Mouse (Mus musculus): ENCODE measurements around the gene Ap2m1. TPM values are rescaled to one million over a fixed set of nuclear protein-coding genes. Genes with fewer than 3 reads are reported as not detected.

Ap2m1 gene
- polyA plus RNA-seq, 2 experiments, result 573 to 633 TPM

- H3K27me3 ChIP-seq (ENCODE audit: control insufficient read depth, insufficient read depth, low read length), result no peaks in the 10 kb centered on the region
- H3K9ac ChIP-seq (ENCODE audit: low read depth, low read length, severe bottlenecking), result no peak overlapping the region
- no peak for TF ChIP-seq POLR2A (IDR thresholded peaks at IDR 0.05; ENCODE audit: borderline replicate concordance, extremely low read depth, insufficient read depth, insufficient read length)
- DNase-seq (ENCODE audit: low spot score) (no peak), ATAC-seq (ENCODE audit: low FRiP score, low read depth) (no peak)
- no peaks in the 10 kb centered on the region for H3K9me3 ChIP-seq (ENCODE audit: control insufficient read depth, low read length)
- no peak overlapping the region for H3K4me3 ChIP-seq (replicated peaks; ENCODE audit: low read length)
- H3K27ac ChIP-seq (replicated peaks; ENCODE audit: low read depth, low read length), result no peak overlapping the region
- H3K4me2 ChIP-seq (replicated peaks; ENCODE audit: low read depth, low read length, severe bottlenecking), result no peak overlapping the region
- H3K4me1 ChIP-seq (ENCODE audit: control insufficient read depth, insufficient read depth, low read length), result no peaks in the 10 kb centered on the region
- 65% methylated on average over 7 of the region's 7 CpGs for WGBS
- peaks cover 94% of the 10 kb centered on the region for H3K36me3 ChIP-seq (ENCODE audit: control insufficient read depth, insufficient read depth, low read length)
Measured at GRCm38 (mm10) chr16:20557381-20557780, 22.1 kb downstream of the Ap2m1 start.

DNA sequence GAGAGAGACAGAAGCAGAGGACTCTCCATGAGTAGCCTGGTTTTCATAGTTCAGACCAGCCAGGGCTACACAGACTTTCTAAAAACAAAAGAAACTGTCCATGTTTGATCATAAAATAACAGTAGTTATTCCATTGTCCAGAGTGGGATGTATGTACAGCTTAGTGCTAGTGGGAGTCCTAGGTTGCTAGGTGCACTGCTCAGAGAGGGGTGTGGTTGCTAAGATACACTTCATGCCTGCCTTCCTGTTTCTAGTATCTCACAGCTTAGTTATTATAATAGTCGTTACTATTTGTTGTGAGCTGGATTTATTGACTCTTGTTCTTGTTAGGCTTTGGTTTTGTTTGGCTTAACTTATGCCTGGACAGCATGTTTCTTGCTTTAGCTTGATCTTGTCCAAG, 29.8 kb downstream of the Ap2m1 start:
- no peak for DNase-seq (ENCODE audit: low spot score)
- no peak for ATAC-seq (ENCODE audit: low FRiP score, low read depth)
- 74% methylated on average over 1 of the region's 1 CpGs for WGBS

DNA sequence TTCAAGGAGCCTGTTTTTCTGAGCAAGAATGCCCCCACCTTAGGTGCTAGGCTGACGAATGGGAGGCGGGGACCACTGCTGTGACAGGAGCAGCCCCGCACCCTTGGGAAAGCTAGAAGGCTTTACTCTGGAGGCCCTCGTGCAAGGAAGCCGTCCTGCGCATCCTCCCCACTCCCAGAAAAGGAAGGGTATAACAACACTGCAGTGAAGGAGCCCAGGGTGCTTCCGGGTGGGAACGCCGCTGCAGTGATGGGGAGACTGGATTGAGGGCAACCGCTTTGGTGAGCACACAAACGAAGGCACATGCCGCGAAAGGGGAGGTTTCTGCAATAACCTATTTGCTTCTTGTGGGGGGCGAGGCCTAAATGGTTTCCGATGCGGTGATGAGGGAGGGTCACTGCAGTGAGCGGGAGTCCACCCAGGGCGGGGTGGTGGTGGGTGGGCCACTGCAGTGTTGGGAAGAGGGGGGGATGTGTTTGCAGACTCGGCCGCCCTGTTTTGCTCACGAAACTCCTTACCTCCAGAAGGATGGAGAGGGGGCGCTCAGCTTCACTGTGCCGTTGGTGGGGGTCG, 54.2 kb downstream of the Ap2m1 start, which contains the start of gene Vwa5b2:
Vwa5b2 (plus strand) TSS at position 106 of the 573 bp plus-strand sequence.
- H3K9ac ChIP-seq (ENCODE audit: low read depth, low read length, severe bottlenecking), result peak within 1 kb of the TSS; percentile 54
- H3K27me3 ChIP-seq (ENCODE audit: control insufficient read depth, insufficient read depth, low read length), result peaks cover 48% of the 10 kb centered on the region
- no peaks in the 10 kb centered on the region for H3K9me3 ChIP-seq (ENCODE audit: control insufficient read depth, low read length)
- peak within 1 kb of the TSS; percentile 90 for H3K4me2 ChIP-seq (replicated peaks; ENCODE audit: low read depth, low read length, severe bottlenecking)
- WGBS, result 1% methylated on average over 24 of the region's 24 CpGs
- peak; percentile 61 for ATAC-seq (ENCODE audit: low FRiP score, low read depth)
- no peak for TF ChIP-seq POLR2A (IDR thresholded peaks at IDR 0.05; ENCODE audit: borderline replicate concordance, extremely low read depth, insufficient read depth, insufficient read length)
- peaks cover 17% of the 10 kb centered on the region for H3K4me1 ChIP-seq (ENCODE audit: control insufficient read depth, insufficient read depth, low read length)
- H3K4me3 ChIP-seq (replicated peaks; ENCODE audit: low read length), result peak within 1 kb of the TSS; percentile 52
- peak; percentile 8 for DNase-seq (ENCODE audit: low spot score)
- H3K36me3 ChIP-seq (ENCODE audit: control insufficient read depth, insufficient read depth, low read length), result no peaks in the 10 kb centered on the region
- H3K27ac ChIP-seq (replicated peaks; ENCODE audit: low read depth, low read length), result no peak within 1 kb of the TSS

More for the DNA sequence above, 29.8 kb downstream of the Ap2m1 start:
- Histone ChIP-seq H3K9ac (ENCODE audit: low read depth, low read length, severe bottlenecking) (no peak overlapping the region), H3K4me2 (replicated peaks; ENCODE audit: low read depth, low read length, severe bottlenecking) (no peak overlapping the region), H3K4me1 (ENCODE audit: control insufficient read depth, insufficient read depth, low read length) (no peaks in the 10 kb centered on the region), H3K9me3 (ENCODE audit: control insufficient read depth, low read length) (no peaks in the 10 kb centered on the region), H3K36me3 (ENCODE audit: control insufficient read depth, insufficient read depth, low read length) (peaks cover 31% of the 10 kb centered on the region), H3K27ac (replicated peaks; ENCODE audit: low read depth, low read length) (no peak overlapping the region), H3K27me3 (ENCODE audit: control insufficient read depth, insufficient read depth, low read length) (no peaks in the 10 kb centered on the region), H3K4me3 (replicated peaks; ENCODE audit: low read length) (no peak overlapping the region)
- TF ChIP-seq POLR2A (IDR thresholded peaks at IDR 0.05; ENCODE audit: borderline replicate concordance, extremely low read depth, insufficient read depth, insufficient read length), result no peak

DNA sequence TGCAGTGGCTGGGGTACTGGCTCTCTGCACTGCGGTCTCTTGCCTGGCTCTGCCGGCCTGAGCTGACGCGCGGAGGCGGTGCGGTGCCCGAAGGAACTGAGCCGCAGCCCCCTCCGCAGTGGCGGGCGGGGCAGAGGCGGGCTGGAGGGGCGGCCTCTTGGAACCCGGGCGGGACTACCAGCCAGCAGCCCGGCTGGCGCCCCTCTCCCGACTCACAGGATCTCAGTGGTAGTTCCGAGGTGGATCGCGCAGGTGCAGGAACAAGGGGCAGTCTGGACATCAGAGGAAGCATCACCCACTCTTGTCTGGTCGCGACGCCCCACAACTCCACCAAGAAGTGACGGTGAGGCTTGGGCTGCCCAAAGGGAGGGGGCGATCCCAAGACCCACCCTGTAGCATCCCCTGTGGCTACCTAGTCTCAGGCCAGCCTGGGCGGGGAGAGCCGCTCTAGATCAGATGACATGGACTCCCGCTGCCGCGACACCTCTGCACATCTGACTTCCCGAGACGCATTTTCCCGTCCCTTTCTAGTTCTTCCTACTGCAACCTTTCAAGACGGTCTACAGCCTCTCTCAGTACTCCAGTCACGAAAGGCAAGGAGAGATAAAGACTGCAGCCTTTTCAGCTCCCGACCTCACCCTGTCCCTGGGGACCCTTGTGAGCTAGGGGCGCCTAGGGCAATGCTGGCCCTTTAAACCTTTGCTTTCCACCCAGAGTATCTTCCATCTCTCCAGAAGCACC, 54.8 kb downstream of the Ap2m1 start:
- Histone ChIP-seq H3K9me3 (ENCODE audit: control insufficient read depth, low read length) (no peaks in the 10 kb centered on the region), H3K27me3 (ENCODE audit: control insufficient read depth, insufficient read depth, low read length) (peaks cover 48% of the 10 kb centered on the region), H3K4me3 (replicated peaks; ENCODE audit: low read length) (peak overlapping the region; percentile 52), H3K36me3 (ENCODE audit: control insufficient read depth, insufficient read depth, low read length) (no peaks in the 10 kb centered on the region), H3K27ac (replicated peaks; ENCODE audit: low read depth, low read length) (no peak overlapping the region), H3K9ac (ENCODE audit: low read depth, low read length, severe bottlenecking) (peak overlapping the region; percentile 54), H3K4me1 (ENCODE audit: control insufficient read depth, insufficient read depth, low read length) (peaks cover 17% of the 10 kb centered on the region), H3K4me2 (replicated peaks; ENCODE audit: low read depth, low read length, severe bottlenecking) (peak overlapping the region; percentile 90)
- no peak for TF ChIP-seq POLR2A (IDR thresholded peaks at IDR 0.05; ENCODE audit: borderline replicate concordance, extremely low read depth, insufficient read depth, insufficient read length)
- ATAC-seq (ENCODE audit: low FRiP score, low read depth) (peak; percentile 73), DNase-seq (ENCODE audit: low spot score) (peak; percentile 25)
- WGBS, result 0% methylated on average over 37 of the region's 39 CpGs

DNA sequence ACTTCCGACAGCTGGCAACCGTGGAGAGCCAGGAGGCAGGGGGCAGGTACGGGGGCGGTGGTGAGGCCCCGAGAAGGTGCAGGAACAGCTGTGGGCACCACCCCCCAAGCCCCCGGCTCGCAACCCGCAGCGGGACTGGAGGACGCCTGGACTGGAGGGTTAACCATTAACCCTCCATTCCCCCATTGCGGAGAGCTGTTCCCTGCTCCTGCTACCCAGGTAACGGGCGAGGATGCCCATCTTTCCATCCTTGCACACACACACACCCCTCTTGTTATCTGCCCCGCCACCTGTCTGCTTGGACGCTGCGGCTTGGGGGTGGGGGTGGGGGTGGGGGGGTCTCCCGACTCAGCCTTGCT, 55.4 kb downstream of the Ap2m1 start:
- H3K27me3 ChIP-seq (ENCODE audit: control insufficient read depth, insufficient read depth, low read length), result peaks cover 48% of the 10 kb centered on the region
- ATAC-seq (ENCODE audit: low FRiP score, low read depth), result no peak; the same call in 1 of the 2 replicates
- TF ChIP-seq POLR2A (IDR thresholded peaks at IDR 0.05; ENCODE audit: borderline replicate concordance, extremely low read depth, insufficient read depth, insufficient read length), result no peak
- H3K4me3 ChIP-seq (replicated peaks; ENCODE audit: low read length), result peak overlapping the region; percentile 52
- no peak for DNase-seq (ENCODE audit: low spot score)
- whole genome bisulfite sequencing, result 4% methylated on average over 15 of the region's 17 CpGs
- peak overlapping the region; percentile 90 for H3K4me2 ChIP-seq (replicated peaks; ENCODE audit: low read depth, low read length, severe bottlenecking)
- peaks cover 17% of the 10 kb centered on the region for H3K4me1 ChIP-seq (ENCODE audit: control insufficient read depth, insufficient read depth, low read length)
- H3K9ac ChIP-seq (ENCODE audit: low read depth, low read length, severe bottlenecking), result no peak overlapping the region
- H3K27ac ChIP-seq (replicated peaks; ENCODE audit: low read depth, low read length), result no peak overlapping the region
- no peaks in the 10 kb centered on the region for H3K36me3 ChIP-seq (ENCODE audit: control insufficient read depth, insufficient read depth, low read length)
- H3K9me3 ChIP-seq (ENCODE audit: control insufficient read depth, low read length), result no peaks in the 10 kb centered on the region

Data from limb, embryonic 14.5 days (tissue).